Mouse (Mus musculus): ENCODE data around the gene Arl8a. TPM values are rescaled to one million over a fixed set of nuclear protein-coding genes. Genes with fewer than 3 reads are reported as not detected.
"Not testable (repeated sequence)": the region's sequence is repeated elsewhere in the genome, so short reads cannot be mapped to it uniquely, and the experiment has no call there.

The Arl8a gene
- polyA plus RNA-seq, 1 experiment = 82.9 TPM

DNA sequence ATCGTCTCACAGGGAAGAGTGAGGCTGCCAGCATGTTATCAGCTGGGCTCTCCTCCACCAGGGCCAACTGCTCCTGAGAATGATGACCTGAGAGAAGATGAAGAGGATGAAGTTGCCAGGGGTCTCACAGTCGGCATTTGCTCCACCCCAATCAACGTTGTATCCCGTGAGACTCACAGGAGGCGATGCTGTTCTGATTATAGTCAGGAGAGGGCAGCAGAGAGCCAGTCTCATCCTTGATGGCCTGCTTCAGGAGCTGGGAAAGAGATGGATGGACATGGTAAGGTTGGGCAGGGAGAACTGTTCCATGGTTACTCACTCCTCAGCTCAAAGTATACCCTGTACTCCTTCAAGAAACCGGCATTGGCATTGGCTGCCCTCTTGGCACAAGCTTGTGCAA lies 36.5 kb upstream of the Arl8a start:
- 18% methylated on average over 6 of the region's 6 CpGs for WGBS
- Histone ChIP-seq H3K27me3 (ENCODE audit: control insufficient read depth, insufficient read depth, low read length) (peaks cover 9% of the 10 kb centered on the region), H3K4me3 (ENCODE audit: low read depth, low read length) (no peak overlapping the region), H3K4me1 (ENCODE audit: control insufficient read depth, insufficient read depth, insufficient read length, low read length) (no peaks in the 10 kb centered on the region), H3K36me3 (ENCODE audit: control insufficient read depth, insufficient read depth, low read length) (no peaks in the 10 kb centered on the region), H3K27ac (ENCODE audit: insufficient read depth, low read depth, low read length) (no peak overlapping the region)
- TF ChIP-seq CTCF (IDR thresholded peaks at IDR 0.05; ENCODE audit: extremely low read depth, insufficient read length, insufficient replicate concordance, low read depth, low read length) = peak; percentile 84; the same call in 1 of the 2 replicates
- no peak for TF ChIP-seq POLR2A (IDR thresholded peaks at IDR 0.05; ENCODE audit: low read depth, low read length)

DNA sequence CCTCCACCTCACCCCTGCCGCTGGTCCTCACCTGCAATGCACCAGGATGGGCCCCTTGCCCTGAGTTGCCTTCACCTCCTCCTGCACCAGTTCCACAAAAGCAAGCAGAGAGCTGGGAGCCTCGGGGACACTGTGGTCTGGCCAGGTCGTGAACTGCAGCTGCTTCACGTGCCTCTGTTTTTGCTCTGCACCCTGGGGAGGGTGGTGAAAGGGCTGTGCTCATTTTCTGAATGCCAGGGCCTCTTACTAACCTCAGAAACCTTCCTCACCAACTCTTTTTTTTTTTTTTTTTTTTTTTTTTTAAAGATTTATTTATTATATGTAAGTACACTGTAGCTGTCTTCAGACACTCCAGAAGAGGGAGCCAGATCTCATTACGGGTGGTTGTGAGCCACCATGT lies 35.4 kb upstream of the Arl8a start:
- 54% methylated on average over 5 of the region's 5 CpGs for WGBS
- H3K27me3 ChIP-seq (ENCODE audit: control insufficient read depth, insufficient read depth, low read length); H3K4me3 ChIP-seq (ENCODE audit: low read depth, low read length); H3K36me3 ChIP-seq (ENCODE audit: control insufficient read depth, insufficient read depth, low read length); H3K4me1 ChIP-seq (ENCODE audit: control insufficient read depth, insufficient read depth, insufficient read length, low read length); H3K27ac ChIP-seq (ENCODE audit: insufficient read depth, low read depth, low read length): not testable (repeated sequence)

DNA sequence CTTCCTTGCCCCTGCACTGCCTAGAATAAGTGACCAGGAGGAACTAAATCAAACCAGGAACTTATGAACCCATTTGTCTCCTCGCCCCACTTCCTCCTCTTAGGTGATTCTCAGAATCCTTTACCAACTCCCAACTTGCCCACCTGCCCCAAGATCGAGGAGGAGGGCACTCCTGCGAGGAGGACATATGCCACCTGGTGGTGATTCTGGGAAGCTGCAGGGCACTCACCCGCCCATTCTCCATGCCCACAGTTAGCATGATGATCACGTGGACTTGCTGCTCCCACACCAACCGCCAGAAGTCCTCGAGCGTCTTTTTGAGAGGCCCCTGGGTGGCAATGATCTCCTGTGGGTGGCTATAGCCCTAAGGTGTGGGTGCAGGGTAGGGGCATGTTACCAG lies 34.0 kb upstream of the Arl8a start:
- Histone ChIP-seq H3K4me1 (ENCODE audit: control insufficient read depth, insufficient read depth, insufficient read length, low read length) (no peaks in the 10 kb centered on the region), H3K27ac (ENCODE audit: insufficient read depth, low read depth, low read length) (no peak overlapping the region), H3K36me3 (ENCODE audit: control insufficient read depth, insufficient read depth, low read length) (no peaks in the 10 kb centered on the region), H3K27me3 (ENCODE audit: control insufficient read depth, insufficient read depth, low read length) (no peaks in the 10 kb centered on the region), H3K4me3 (ENCODE audit: low read depth, low read length) (no peak overlapping the region)
- 7% methylated on average over 8 of the region's 8 CpGs for WGBS
- peak; percentile 79; the same call in 1 of the 2 replicates for TF ChIP-seq CTCF (IDR thresholded peaks at IDR 0.05; ENCODE audit: extremely low read depth, insufficient read length, insufficient replicate concordance, low read depth, low read length)
- TF ChIP-seq POLR2A (IDR thresholded peaks at IDR 0.05; ENCODE audit: low read depth, low read length) = no peak

DNA sequence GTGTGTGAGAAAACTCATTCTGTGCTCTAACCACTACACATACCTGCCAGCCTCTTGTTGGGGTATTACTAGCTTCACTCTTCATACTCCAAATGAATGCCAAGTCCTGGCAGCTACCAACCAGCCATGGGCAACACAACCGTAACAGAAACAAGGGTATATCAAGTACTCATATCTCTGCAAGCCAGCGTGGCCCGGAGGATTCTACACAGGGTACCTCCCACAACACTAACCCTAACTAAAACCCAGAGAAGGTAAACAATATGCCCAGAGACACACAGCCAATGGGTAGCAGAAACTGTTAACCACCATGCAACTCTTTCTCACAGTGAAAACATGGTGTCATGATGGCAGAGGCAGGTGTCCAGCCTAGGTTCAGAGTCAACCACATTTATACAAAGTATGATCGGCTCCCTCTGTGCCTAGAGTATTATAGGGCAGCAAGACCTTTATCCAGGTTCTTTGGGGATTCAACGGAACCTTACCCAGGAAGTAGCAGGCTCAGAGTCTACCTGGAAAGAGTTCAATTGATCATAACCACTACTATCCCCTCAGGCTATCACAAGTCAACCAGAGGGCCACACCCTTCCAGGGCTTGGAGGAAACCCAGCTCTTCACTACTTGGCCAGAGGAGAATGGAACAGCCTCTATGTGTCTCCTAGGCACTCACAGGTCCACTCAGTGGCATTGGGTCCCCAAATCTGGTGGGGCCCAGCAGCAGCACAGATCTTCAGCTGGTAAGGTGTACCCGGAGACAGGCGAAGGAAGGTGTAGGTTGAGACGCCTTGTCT lies 21.9 kb upstream of the Arl8a start:
- Histone ChIP-seq H3K27ac (ENCODE audit: insufficient read depth, low read depth, low read length) (no peak overlapping the region), H3K4me3 (ENCODE audit: low read depth, low read length) (no peak overlapping the region), H3K4me1 (ENCODE audit: control insufficient read depth, insufficient read depth, insufficient read length, low read length) (peaks cover 4% of the 10 kb centered on the region; the same call in 1 of the 2 replicates), H3K36me3 (ENCODE audit: control insufficient read depth, insufficient read depth, low read length) (no peaks in the 10 kb centered on the region), H3K27me3 (ENCODE audit: control insufficient read depth, insufficient read depth, low read length) (no peaks in the 10 kb centered on the region)
- no peak for TF ChIP-seq POLR2A (IDR thresholded peaks at IDR 0.05; ENCODE audit: low read depth, low read length)
- TF ChIP-seq CTCF (IDR thresholded peaks at IDR 0.05; ENCODE audit: extremely low read depth, insufficient read length, insufficient replicate concordance, low read depth, low read length) = no peak
- WGBS = 79% methylated on average over 8 of the region's 8 CpGs

DNA sequence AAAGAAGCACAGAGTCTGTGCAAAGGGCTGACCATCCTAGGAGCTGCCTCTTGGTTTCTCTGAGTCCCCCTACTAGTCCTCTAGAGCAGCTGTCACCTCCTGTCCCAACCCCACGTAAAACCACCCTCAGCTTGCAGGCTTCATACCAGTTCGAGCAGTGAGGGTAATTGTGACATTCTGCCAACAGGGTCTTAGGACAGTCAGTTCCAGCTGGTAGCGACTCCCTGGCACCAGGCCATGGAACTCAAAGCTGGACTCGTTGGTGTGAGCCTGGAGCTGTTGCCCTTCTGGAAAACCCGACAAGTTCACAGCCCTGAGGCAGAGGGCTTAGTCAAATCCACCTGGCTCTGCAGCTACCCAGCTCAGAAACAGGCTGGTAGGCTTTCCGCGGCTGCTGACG lies 20.6 kb upstream of the Arl8a start:
- 49% methylated on average over 8 of the region's 8 CpGs for WGBS
- TF ChIP-seq CTCF (IDR thresholded peaks at IDR 0.05; ENCODE audit: extremely low read depth, insufficient read length, insufficient replicate concordance, low read depth, low read length) (no peak), POLR2A (IDR thresholded peaks at IDR 0.05; ENCODE audit: low read depth, low read length) (no peak)
- Histone ChIP-seq H3K27me3 (ENCODE audit: control insufficient read depth, insufficient read depth, low read length) (no peaks in the 10 kb centered on the region), H3K4me3 (ENCODE audit: low read depth, low read length) (no peak overlapping the region), H3K27ac (ENCODE audit: insufficient read depth, low read depth, low read length) (no peak overlapping the region), H3K4me1 (ENCODE audit: control insufficient read depth, insufficient read depth, insufficient read length, low read length) (peaks cover 4% of the 10 kb centered on the region; the same call in 1 of the 2 replicates), H3K36me3 (ENCODE audit: control insufficient read depth, insufficient read depth, low read length) (no peaks in the 10 kb centered on the region)

DNA sequence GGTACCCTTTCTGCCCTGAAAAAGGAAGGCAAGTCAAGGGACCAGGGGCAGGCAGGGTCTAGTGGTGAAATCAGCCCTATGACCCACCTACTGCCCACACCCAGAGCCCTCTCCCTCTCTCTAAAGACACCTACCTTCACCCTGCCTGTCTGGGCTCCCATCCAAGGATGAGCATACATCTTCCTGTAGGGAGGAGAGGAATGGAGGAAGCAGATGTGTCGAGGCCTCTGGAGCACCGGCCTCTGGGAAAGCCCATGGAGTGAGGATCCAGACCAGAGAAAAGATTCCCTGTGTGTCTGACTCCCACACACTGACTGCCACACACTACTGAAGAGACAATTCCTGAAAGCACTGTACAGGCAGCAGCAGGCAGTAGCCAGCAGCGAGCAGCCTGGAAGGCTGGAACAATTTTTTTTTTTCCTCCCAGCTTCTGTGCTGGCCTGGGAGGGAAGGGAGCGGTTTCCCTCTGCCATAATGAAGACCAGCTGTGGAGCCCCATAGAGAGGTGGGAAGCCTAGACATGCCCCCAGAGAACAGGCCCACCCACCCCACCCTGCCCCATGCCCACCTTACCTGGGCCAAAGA lies 20.1 kb upstream of the Arl8a start:
- Histone ChIP-seq H3K27me3 (ENCODE audit: control insufficient read depth, insufficient read depth, low read length) (no peaks in the 10 kb centered on the region), H3K4me1 (ENCODE audit: control insufficient read depth, insufficient read depth, insufficient read length, low read length) (peaks cover 7% of the 10 kb centered on the region; the same call in 1 of the 2 replicates), H3K27ac (ENCODE audit: insufficient read depth, low read depth, low read length) (no peak overlapping the region), H3K4me3 (ENCODE audit: low read depth, low read length) (no peak overlapping the region), H3K36me3 (ENCODE audit: control insufficient read depth, insufficient read depth, low read length) (no peaks in the 10 kb centered on the region)
- WGBS = 67% methylated on average over 4 of the region's 4 CpGs
- TF ChIP-seq POLR2A (IDR thresholded peaks at IDR 0.05; ENCODE audit: low read depth, low read length) = no peak
- no peak for TF ChIP-seq CTCF (IDR thresholded peaks at IDR 0.05; ENCODE audit: extremely low read depth, insufficient read length, insufficient replicate concordance, low read depth, low read length)

DNA sequence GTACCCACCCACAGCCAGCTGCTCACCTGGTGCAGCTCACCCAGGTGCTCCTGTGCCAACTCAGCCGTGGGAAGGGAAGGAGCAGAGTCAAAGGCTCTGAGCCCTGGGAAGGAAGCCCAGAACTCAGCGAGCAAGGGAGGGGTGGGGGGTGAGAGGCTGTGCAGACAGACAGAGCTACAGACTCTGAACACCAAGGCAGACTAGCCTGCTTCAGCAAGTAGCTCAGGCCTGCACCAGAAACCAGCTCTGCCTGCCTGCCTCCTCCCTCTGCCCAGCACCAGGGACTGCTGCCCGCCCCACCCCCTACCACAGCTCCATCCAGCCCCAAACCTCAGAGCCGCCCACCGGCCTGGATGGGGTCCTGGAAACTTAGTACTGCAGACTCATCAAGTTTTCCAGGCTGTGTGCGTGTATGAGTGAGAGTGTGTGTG lies 18.6 kb upstream of the Arl8a start:
- WGBS = 38% methylated on average over 6 of the region's 6 CpGs
- TF ChIP-seq CTCF (IDR thresholded peaks at IDR 0.05; ENCODE audit: extremely low read depth, insufficient read length, insufficient replicate concordance, low read depth, low read length) = no peak
- H3K27ac ChIP-seq (ENCODE audit: insufficient read depth, low read depth, low read length) = no peak overlapping the region
- H3K4me1 ChIP-seq (ENCODE audit: control insufficient read depth, insufficient read depth, insufficient read length, low read length) = peaks cover 7% of the 10 kb centered on the region; the same call in 1 of the 2 replicates
- H3K4me3 ChIP-seq (ENCODE audit: low read depth, low read length) = no peak overlapping the region
- H3K27me3 ChIP-seq (ENCODE audit: control insufficient read depth, insufficient read depth, low read length) = no peaks in the 10 kb centered on the region
- no peaks in the 10 kb centered on the region for H3K36me3 ChIP-seq (ENCODE audit: control insufficient read depth, insufficient read depth, low read length)
